Mouse (Mus musculus): ENCODE results near the gene Pcgf6. TPM values are rescaled to one million over a fixed set of nuclear protein-coding genes. Genes with fewer than 3 reads are reported as not detected.
"Not testable (repeated sequence)": the region's sequence is repeated elsewhere in the genome, so short reads cannot be mapped to it uniquely, and the experiment has no call there.

Gene Pcgf6
- polyA plus RNA-seq, 1 experiment from 2014 or later: 24.9 TPM

GRCm38 (mm10) chr19:46999753-47000152 is 51.0 kb downstream of the Pcgf6 start:
- DNase-seq (ENCODE audit: low read depth, low spot score) (no peak), ATAC-seq (no peak)
- peaks cover 19% of the 10 kb centered on the region for H3K27me3 ChIP-seq
- POLR2A ChIA-PET: no interaction called here
- CTCF ChIA-PET: no interaction called here
- in situ Hi-C loops (cut with MboI; ENCODE audit: low pct_unique_long_range_greater_than_20kb): no loop called here
- no peak for TF ChIP-seq CTCF (IDR thresholded peaks at IDR 0.05)

DNA sequence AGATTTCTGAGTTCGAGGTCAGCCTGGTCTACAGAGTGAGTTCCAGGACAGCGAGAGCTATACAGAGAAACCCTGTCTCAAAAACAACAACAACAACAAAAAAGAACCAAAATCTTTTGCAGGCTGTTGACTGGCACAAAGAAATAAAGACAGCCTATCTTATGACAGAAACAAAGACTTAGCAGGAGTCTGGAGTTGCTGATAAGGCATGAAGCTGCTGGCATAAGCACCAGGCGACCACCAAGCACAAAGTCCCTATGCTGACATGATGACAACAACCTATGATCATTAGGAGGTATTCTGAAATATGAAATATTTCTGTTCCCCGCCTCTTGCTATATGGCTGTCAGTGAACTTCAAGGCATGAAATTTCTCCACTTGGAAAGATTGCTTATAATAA is 51.8 kb downstream of the Pcgf6 start:
- POLR2A ChIA-PET: no interaction called here
- no peak for TF ChIP-seq CTCF (IDR thresholded peaks at IDR 0.05)

DNA sequence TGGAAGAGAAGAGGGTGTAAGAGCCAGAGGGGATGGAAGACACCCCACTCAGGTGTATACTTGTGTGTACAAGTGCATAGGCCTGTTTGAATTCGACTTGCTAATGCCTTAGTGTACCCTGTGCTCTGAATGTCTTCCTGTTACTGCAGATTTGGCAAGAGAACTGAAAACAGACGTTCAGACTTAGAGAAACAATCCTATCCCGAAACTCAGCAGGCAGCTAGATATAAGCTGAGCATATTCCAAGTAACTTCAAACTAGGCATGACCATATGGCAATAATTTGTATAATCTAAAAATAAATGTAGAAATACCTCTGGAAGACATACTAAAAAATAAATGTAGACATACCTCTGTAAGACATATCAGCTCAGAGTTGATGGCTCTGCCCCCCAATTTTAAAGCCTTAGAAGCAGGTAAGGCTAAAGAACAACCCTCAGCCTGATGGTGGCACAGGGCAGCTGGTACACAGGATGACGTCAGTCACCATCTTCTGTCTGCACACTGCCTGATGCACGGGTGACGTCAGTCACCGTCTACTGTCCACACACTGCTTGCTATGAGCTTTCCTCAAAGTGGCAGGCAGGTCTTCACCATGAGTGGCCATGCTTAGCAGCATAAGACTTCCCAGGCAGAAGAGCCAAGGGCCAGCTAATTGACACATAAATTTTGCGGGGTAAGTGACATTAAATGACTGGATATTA is 52.4 kb downstream of the Pcgf6 start:
- POLR2A ChIA-PET: interaction anchor here (0.6 kb wide), 2 partner anchors 53 to 120 kb away, joined by 3 read pairs; no protein-coding TSS in a partner anchor
- TF ChIP-seq CTCF (IDR thresholded peaks at IDR 0.05): no peak
- ATAC-seq: no peak
- in situ Hi-C loops (cut with MboI; ENCODE audit: low pct_unique_long_range_greater_than_20kb): no loop called here
- DNase-seq (ENCODE audit: low read depth, low spot score): no peak
- CTCF ChIA-PET: interaction anchor here (0.8 to 1.5 kb wide), 3 partner anchors 123 to 238 kb away, joined by 3 read pairs; no protein-coding TSS in a partner anchor
- H3K27me3 ChIP-seq: peaks cover 15% of the 10 kb centered on the region

More for the DNA sequence above, 51.8 kb downstream of the Pcgf6 start:
- ATAC-seq (no peak), DNase-seq (ENCODE audit: low read depth, low spot score) (no peak)
- in situ Hi-C loops (cut with MboI; ENCODE audit: low pct_unique_long_range_greater_than_20kb): no loop called here
- CTCF ChIA-PET: no interaction called here
- peaks cover 19% of the 10 kb centered on the region for H3K27me3 ChIP-seq

GRCm38 (mm10) chr19:46996095-46996494 is 54.6 kb downstream of the Pcgf6 start:
- DNase-seq (ENCODE audit: low read depth, low spot score) (no peak), ATAC-seq (no peak)
- POLR2A ChIA-PET: no interaction called here
- TF ChIP-seq CTCF (IDR thresholded peaks at IDR 0.05): no peak
- H3K27me3 ChIP-seq: peaks cover 13% of the 10 kb centered on the region
- CTCF ChIA-PET: no interaction called here
- in situ Hi-C loops (cut with MboI; ENCODE audit: low pct_unique_long_range_greater_than_20kb): no loop called here

GRCm38 (mm10) chr19:46992329-46992728 is 58.4 kb downstream of the Pcgf6 start:
- ChIA-PET CTCF (interaction anchor here (0.6 to 1.8 kb wide), 6 partner anchors 52 to 123 kb away, joined by 3 to 10 read pairs (median 4); no protein-coding TSS in a partner anchor), POLR2A (interaction anchor here (0.6 kb wide), 1 partner anchor 174 kb away, joined by 3 read pairs; no protein-coding TSS in a partner anchor)
- not testable (repeated sequence) for ATAC-seq; H3K27me3 ChIP-seq; DNase-seq (ENCODE audit: low read depth, low spot score)
- in situ Hi-C loops (cut with MboI; ENCODE audit: low pct_unique_long_range_greater_than_20kb): loop anchor here (5.0 kb wide), 3 partner anchors 115 to 320 kb away; partner anchors contain the start of genes Cnnm2 and Cyp17a1

- ATAC-seq (no peak), DNase-seq (ENCODE audit: low read depth, low spot score) (no peak)
- TF ChIP-seq CTCF (IDR thresholded peaks at IDR 0.05): peak; percentile 88
- ChIA-PET CTCF (interaction anchor here (1.3 to 3.7 kb wide), 7 partner anchors 10 to 119 kb away, joined by 3 to 40 read pairs (median 6); no protein-coding TSS in a partner anchor), POLR2A (interaction anchor here (0.6 to 0.8 kb wide), 2 partner anchors 56 to 90 kb away, joined by 3 to 4 read pairs; no protein-coding TSS in a partner anchor)
- in situ Hi-C loops (cut with MboI; ENCODE audit: low pct_unique_long_range_greater_than_20kb): loop anchor here (5.0 kb wide), 3 partner anchors 114 to 319 kb away; partner anchors contain the start of genes Cnnm2 and Cyp17a1
- no peaks in the 10 kb centered on the region for H3K27me3 ChIP-seq
Observed at GRCm38 (mm10) chr19:46991145-46991544, 59.6 kb downstream of the Pcgf6 start.

DNA sequence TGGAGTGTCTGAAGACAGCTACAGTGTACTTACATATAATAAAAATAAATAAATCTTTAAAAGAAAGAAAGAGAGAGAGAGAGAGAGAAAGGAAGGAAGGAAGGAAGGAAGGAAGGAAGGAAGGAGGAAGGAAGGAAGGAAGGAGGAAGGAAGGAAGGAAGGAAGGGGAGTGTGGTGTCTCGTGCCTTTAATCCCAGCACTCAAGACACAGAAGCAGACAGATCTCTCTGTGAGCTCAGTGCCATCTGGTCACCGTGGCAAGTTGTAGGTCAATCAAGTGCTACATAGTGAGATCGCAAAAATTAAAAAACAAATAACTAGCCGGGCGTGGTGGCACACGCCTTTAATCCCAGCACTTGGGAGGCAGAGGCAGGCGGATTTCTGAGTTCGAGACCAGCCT is 60.1 kb downstream of the Pcgf6 start:
- not testable (repeated sequence) for H3K27me3 ChIP-seq; DNase-seq (ENCODE audit: low read depth, low spot score); ATAC-seq
- CTCF ChIA-PET: interaction anchor here (1.0 to 3.7 kb wide), 11 partner anchors 10 to 200 kb away, joined by 3 to 40 read pairs (median 6); no protein-coding TSS in a partner anchor
- in situ Hi-C loops (cut with MboI; ENCODE audit: low pct_unique_long_range_greater_than_20kb): loop anchor here (5.0 kb wide), 3 partner anchors 113 to 318 kb away; partner anchors contain the start of genes Cnnm2 and Cyp17a1
- POLR2A ChIA-PET: interaction anchor here (2.9 to 3.7 kb wide), 2 partner anchors 20 to 28 kb away, joined by 15 to 16 read pairs; no protein-coding TSS in a partner anchor

GRCm38 (mm10) chr19:46990153-46990518 is 60.6 kb downstream of the Pcgf6 start:
- CTCF ChIA-PET: interaction anchor here (0.9 to 3.7 kb wide), 12 partner anchors 9 to 199 kb away, joined by 3 to 40 read pairs (median 6); no protein-coding TSS in a partner anchor
- POLR2A ChIA-PET: interaction anchor here (2.9 to 3.7 kb wide), 2 partner anchors 20 to 28 kb away, joined by 15 to 16 read pairs; no protein-coding TSS in a partner anchor
- TF ChIP-seq CTCF (IDR thresholded peaks at IDR 0.05): no peak
- ATAC-seq (no peak), DNase-seq (ENCODE audit: low read depth, low spot score) (no peak)
- H3K27me3 ChIP-seq: no peaks in the 10 kb centered on the region
- in situ Hi-C loops (cut with MboI; ENCODE audit: low pct_unique_long_range_greater_than_20kb): loop anchor here (5.0 kb wide), 3 partner anchors 113 to 318 kb away; partner anchors contain the start of genes Cnnm2 and Cyp17a1

DNA sequence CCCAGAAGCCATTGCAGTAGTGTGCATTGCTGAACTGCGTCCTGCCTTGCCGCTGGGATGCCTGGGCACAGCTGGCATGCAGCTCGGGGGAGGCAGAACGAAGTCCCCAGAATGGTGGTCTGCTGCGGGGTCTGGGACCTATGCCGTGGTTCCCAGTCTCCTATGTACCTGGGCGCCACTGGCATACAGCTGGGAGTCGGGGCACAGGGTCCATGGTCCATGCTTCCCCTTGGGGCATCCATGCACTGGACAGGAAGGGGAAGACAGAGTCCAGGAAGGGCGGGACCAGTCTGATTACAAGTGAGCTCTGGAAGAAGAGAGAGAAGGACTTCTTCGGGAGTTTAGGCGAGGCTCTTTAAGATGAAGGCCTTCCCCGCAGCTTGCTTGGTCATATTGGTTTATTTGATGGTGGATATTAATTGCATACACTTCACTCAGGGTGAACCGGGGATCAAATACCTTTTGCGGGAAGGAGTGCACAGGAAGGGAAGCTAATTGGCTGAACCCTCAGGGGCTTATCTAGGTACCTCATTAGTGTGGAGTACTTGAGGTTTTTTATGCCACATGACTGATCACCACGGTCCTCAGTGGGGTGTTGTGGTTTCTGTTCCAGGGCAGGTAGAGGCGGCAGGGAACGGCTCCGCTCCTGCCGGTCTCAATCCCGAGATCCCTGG is 61.1 kb downstream of the Pcgf6 start:
- POLR2A ChIA-PET: interaction anchor here (1.0 to 3.7 kb wide), 3 partner anchors 19 to 113 kb away, joined by 3 to 16 read pairs (median 15); no protein-coding TSS in a partner anchor
- no peak for TF ChIP-seq CTCF (IDR thresholded peaks at IDR 0.05)
- in situ Hi-C loops (cut with MboI; ENCODE audit: low pct_unique_long_range_greater_than_20kb): loop anchor here (5.0 kb wide), 3 partner anchors 112 to 317 kb away; partner anchors contain the start of genes Cnnm2 and Cyp17a1
- ATAC-seq: peak; percentile 33
- no peak for DNase-seq (ENCODE audit: low read depth, low spot score)
- CTCF ChIA-PET: interaction anchor here (0.9 to 3.7 kb wide), 13 partner anchors 9 to 199 kb away, joined by 3 to 40 read pairs (median 6); no protein-coding TSS in a partner anchor
- no peaks in the 10 kb centered on the region for H3K27me3 ChIP-seq
